ENCODE assay signal across 8 mouse cellular contexts in genomic region chr7:73654193-73654871, GRCm38 (mm10).
DNase-seq lines count a peak whose midpoint lies in the region; ATAC-seq and TF ChIP-seq lines count a peak whose summit lies in the region.

No protein-coding gene starts in this region.

- H3K9me3 ChIP-seq in MEL (replicated peaks; ENCODE audit: insufficient read depth, low read length) = no peaks in the 10 kb centered on the region
- peaks cover 7% of the 10 kb centered on the region; the same call in 1 of the 2 replicates for H3K9me3 ChIP-seq in kidney, embryonic 16.5 days (ENCODE audit: low read length)
- peaks cover 12% of the 10 kb centered on the region for H3K9me3 ChIP-seq in megakaryocyte, embryonic 14.5 days
- H3K9me3 ChIP-seq in stomach, embryonic 15.5 days = no peaks in the 10 kb centered on the region

- no peak for TF ChIP-seq POLR2A in MEL (IDR thresholded peaks at IDR 0.05; ENCODE audit: control insufficient read depth in 1 of 2, insufficient read depth in 1 of 2, low read depth in 1 of 2, low read length in 2 of 2, poor library complexity in 1 of 2)

- H3K4me1 ChIP-seq in MEL (ENCODE audit: control insufficient read depth in 1 of 2, insufficient read depth in 2 of 2, low read length in 2 of 2) = no peaks in the 10 kb centered on the region
- peaks cover 3% of the 10 kb centered on the region; the same call in 1 of the 2 replicates for H3K4me1 ChIP-seq in kidney, embryonic 16.5 days (ENCODE audit: insufficient read depth, low read length)
- peaks cover 6% of the 10 kb centered on the region for H3K4me1 ChIP-seq in megakaryocyte, embryonic 14.5 days
- H3K4me1 ChIP-seq in stomach, embryonic 15.5 days = peaks cover 8% of the 10 kb centered on the region; the same call in 1 of the 2 replicates

- peak; percentile 69 to 87 (median 86) for TF ChIP-seq CTCF in MEL (IDR thresholded peaks at IDR 0.05 in 2 of 3, conservative IDR thresholded peaks at IDR 0.05 in 1 of 3; ENCODE audit: control insufficient read depth in 1 of 3, insufficient read depth in 1 of 3, low read depth in 2 of 3, low read length in 3 of 3, poor library complexity in 1 of 3, severe bottlenecking in 1 of 3)

- no peak overlapping the region for H3K9ac ChIP-seq in MEL (ENCODE audit: control insufficient read depth, low read depth, low read length, poor library complexity, severe bottlenecking)
- no peak overlapping the region for H3K9ac ChIP-seq in kidney, embryonic 16.5 days (replicated peaks; ENCODE audit: low read length)
- no peak overlapping the region for H3K9ac ChIP-seq in stomach, embryonic 15.5 days

- no peak overlapping the region for H3K4me2 ChIP-seq in kidney, embryonic 16.5 days (replicated peaks; ENCODE audit: low read depth, low read length)
- H3K4me2 ChIP-seq in stomach, embryonic 15.5 days = peak overlapping the region; percentile 25; the same call in 1 of the 2 replicates

- 39% methylated on average over 12 of the region's 12 CpGs for WGBS in kidney, embryonic 16.5 days
- WGBS in stomach, embryonic 15.5 days = 24% methylated on average over 12 of the region's 12 CpGs

- TF ChIP-seq EP300 in MEL (IDR thresholded peaks at IDR 0.05; ENCODE audit: low read depth in 1 of 2, low read length in 2 of 2) = no peak

- H3K27me3 ChIP-seq in MEL (ENCODE audit: control insufficient read depth in 1 of 2, insufficient read depth in 2 of 2, low read length in 2 of 2) = peaks cover 0 to 2% of the 10 kb centered on the region in 2 experiments; a peak in 1 of 4 replicates
- H3K27me3 ChIP-seq in kidney, embryonic 16.5 days (ENCODE audit: insufficient read depth, low read length) = peaks cover 6% of the 10 kb centered on the region; the same call in 1 of the 2 replicates
- peaks cover 14% of the 10 kb centered on the region for H3K27me3 ChIP-seq in megakaryocyte, embryonic 14.5 days (replicated peaks)
- no peaks in the 10 kb centered on the region for H3K27me3 ChIP-seq in stomach, embryonic 15.5 days (replicated peaks)

- TF ChIP-seq RAD21 in MEL (IDR thresholded peaks at IDR 0.05; ENCODE audit: low read depth, low read length) = peak; percentile 84

- DNase-seq in gastrocnemius, postnatal 10 days = peak; percentile 15
- DNase-seq in gastrocnemius, postnatal 25 days = no peak
- DNase-seq in MEL (ENCODE audit: low read depth, low spot score) = peak; percentile 73
- peak; percentile 68 to 88 for DNase-seq in cerebellum, postnatal 10 days

- H3K27ac ChIP-seq in MEL (ENCODE audit: control insufficient read depth, low read depth, low read length) = no peak overlapping the region
- H3K27ac ChIP-seq in kidney, embryonic 16.5 days (ENCODE audit: low read length) = no peak overlapping the region
- H3K27ac ChIP-seq in stomach, embryonic 15.5 days = no peak overlapping the region

- H3K36me3 ChIP-seq in MEL (ENCODE audit: control insufficient read depth in 1 of 2, insufficient read depth in 2 of 2, low read length in 2 of 2) = no peaks in the 10 kb centered on the region
- H3K36me3 ChIP-seq in kidney, embryonic 16.5 days (ENCODE audit: insufficient read depth, low read length) = no peaks in the 10 kb centered on the region
- no peaks in the 10 kb centered on the region for H3K36me3 ChIP-seq in megakaryocyte, embryonic 14.5 days (replicated peaks; ENCODE audit: low read length)
- no peaks in the 10 kb centered on the region for H3K36me3 ChIP-seq in stomach, embryonic 15.5 days

- H3K4me3 ChIP-seq in MEL (ENCODE audit: control insufficient read depth in 1 of 2, insufficient read depth in 1 of 2, low read depth in 2 of 2, low read length in 2 of 2) = no peak overlapping the region
- H3K4me3 ChIP-seq in kidney, embryonic 16.5 days (ENCODE audit: low read length) = no peak overlapping the region
- peak overlapping the region; percentile 2 for H3K4me3 ChIP-seq in megakaryocyte, embryonic 14.5 days (replicated peaks)
- no peak overlapping the region for H3K4me3 ChIP-seq in stomach, embryonic 15.5 days (replicated peaks)

- H3K79me2 ChIP-seq in MEL (ENCODE audit: control insufficient read depth, insufficient read depth, low read length, poor library complexity) = no peaks in the 10 kb centered on the region

- ATAC-seq in granulocyte monocyte progenitor cell, adult 5-6 weeks (replicated peaks; ENCODE audit: poor library complexity, severe bottlenecking) = peak; percentile 75
- 0 out of 2 replicates have a peak, but pooled peaks have one; percentile 29 for ATAC-seq in kidney, embryonic 16.5 days (ENCODE audit: low FRiP score, low TSS enrichment)
- peak; percentile 59 for ATAC-seq in stomach, embryonic 15.5 days (ENCODE audit: insufficient read depth, low FRiP score, low read depth)

TF ChIP-seq in MEL, 35 proteins besides CTCF, POLR2A, EP300 and RAD21:
- peak; percentile 38 for TF ChIP-seq ZNF384 (IDR thresholded peaks at IDR 0.05; ENCODE audit: low read depth, low read length)
- no peak for TF ChIP-seq SIN3A (IDR thresholded peaks at IDR 0.05; ENCODE audit: low read length)
- TF ChIP-seq ZC3H11A (IDR thresholded peaks at IDR 0.05; ENCODE audit: low read depth, low read length) = peak; percentile 48
- peak; percentile 78 for TF ChIP-seq SMC3 (IDR thresholded peaks at IDR 0.05; ENCODE audit: low read depth, low read length)
TF ChIP-seq in MEL: peak in this region for 3.
